Mouse (Mus musculus) forebrain, embryonic 12.5 days (tissue): ENCODE data around the gene Ly6c2. TPM values are rescaled to one million over a fixed set of nuclear protein-coding genes. Genes with fewer than 3 reads are reported as not detected.
"Not testable (repeated sequence)": the region's sequence is repeated elsewhere in the genome, so short reads cannot be mapped to it uniquely, and the experiment has no call there.

Experiments
- ATAC-seq: fragments of 200-750 bp; cut with Nextera tagmentation; 2 replicates; pipeline ENCODE4 v1.8.0; 2017; ENCODE audit warnings: moderate TSS enrichment; ENCODE audit not compliant: low FRiP score
- H3K27ac ChIP-seq: fragments of 300-500 bp; sonication (generic); 2 replicates; pipeline ENCODE4 v1.5.1; 2016; ENCODE audit warnings: mild to moderate bottlenecking
- H3K27me3 ChIP-seq: fragments of 300-500 bp; sonication (generic); 2 replicates; pipeline ENCODE4 v1.6.1; 2016; ENCODE audit warnings: mild to moderate bottlenecking
- H3K36me3 ChIP-seq: fragments of 300-500 bp; sonication (generic); replicated peaks from 2 replicates; pipeline ENCODE4 v1.6.1; 2016; ENCODE audit warnings: mild to moderate bottlenecking
- H3K4me1 ChIP-seq: fragments of 300-500 bp; sonication (generic); 2 replicates; pipeline ENCODE4 v1.6.1; 2016
- H3K4me2 ChIP-seq: fragments of 300-500 bp; sonication (generic); 2 replicates; pipeline ENCODE4 v1.6.1; 2016; ENCODE audit warnings: mild to moderate bottlenecking, moderate library complexity
- H3K4me3 ChIP-seq: fragments of 300-500 bp; sonication (generic); replicated peaks from 2 replicates; pipeline ENCODE4 v1.5.1; 2016; ENCODE audit warnings: mild to moderate bottlenecking
- H3K9ac ChIP-seq: fragments of 300-500 bp; sonication (generic); 2 replicates; pipeline ENCODE4 v1.6.1; 2016; ENCODE audit warnings: mild to moderate bottlenecking
- H3K9me3 ChIP-seq: fragments of 300-500 bp; sonication (generic); 2 replicates; pipeline ENCODE4 v1.6.1; 2016
- WGBS: fragments of 180-500 bp; shearing (Covaris S2); methylation state at CpG from one replicate; pipeline ENCODE4 v1.1.7; 2016; 5-methylcytosine and 5-hydroxymethylcytosine counted together
- polyA plus RNA-seq: library from polyadenylated mRNA; unstranded; fragments of >200 nt; fragmentation: Nextera tagmentation; extraction: Ambion mirVana; gene quantifications from 2 replicates; pipeline ENCODE4 v1.2.1, GENCODE M21; 2016

Gene Ly6c2
- polyA plus RNA-seq, 1 experiment from 2014 or later = not detected

GRCm38 (mm10) chr15:75116525-75116924, 4.8 kb upstream of the Ly6c2 start:
- 95% methylated on average over 2 of the region's 2 CpGs for WGBS

GRCm38 (mm10) chr15:75110424-75110823, 1.3 kb downstream of the Ly6c2 start:
- not testable (repeated sequence) for H3K4me3 ChIP-seq, H3K9ac ChIP-seq, H3K9me3 ChIP-seq, H3K36me3 ChIP-seq, ATAC-seq, H3K27ac ChIP-seq, H3K27me3 ChIP-seq, H3K4me1 ChIP-seq, H3K4me2 ChIP-seq
- WGBS = 66% methylated on average over 2 of the region's 5 CpGs

More at GRCm38 (mm10) chr15:75116525-75116924, 4.8 kb upstream of the Ly6c2 start:
- H3K36me3 ChIP-seq = no peaks in the 10 kb centered on the region
- no peak for ATAC-seq
- no peak overlapping the region for H3K9ac ChIP-seq
- no peaks in the 10 kb centered on the region for H3K27me3 ChIP-seq
- H3K9me3 ChIP-seq = no peaks in the 10 kb centered on the region
- no peak overlapping the region for H3K27ac ChIP-seq
- H3K4me2 ChIP-seq = no peak overlapping the region
- no peak overlapping the region for H3K4me3 ChIP-seq
- H3K4me1 ChIP-seq = no peaks in the 10 kb centered on the region

- 86% methylated on average over 10 of the region's 10 CpGs for WGBS
- no peak overlapping the region for H3K27ac ChIP-seq
Measured at GRCm38 (mm10) chr15:75099261-75099660, 12.5 kb downstream of the Ly6c2 start.

GRCm38 (mm10) chr15:75088041-75088440, 23.7 kb downstream of the Ly6c2 start:
- not testable (repeated sequence) for ATAC-seq, H3K36me3 ChIP-seq, H3K4me2 ChIP-seq, H3K27me3 ChIP-seq, H3K9ac ChIP-seq, H3K27ac ChIP-seq, H3K4me1 ChIP-seq, H3K4me3 ChIP-seq, H3K9me3 ChIP-seq
- 13% methylated on average over 2 of the region's 2 CpGs for WGBS

More at GRCm38 (mm10) chr15:75099261-75099660, 12.5 kb downstream of the Ly6c2 start:
- Histone ChIP-seq H3K4me1 (no peaks in the 10 kb centered on the region), H3K4me2 (no peak overlapping the region), H3K36me3 (no peaks in the 10 kb centered on the region), H3K9ac (no peak overlapping the region), H3K27me3 (no peaks in the 10 kb centered on the region), H3K9me3 (no peaks in the 10 kb centered on the region), H3K4me3 (no peak overlapping the region)
- no peak for ATAC-seq

GRCm38 (mm10) chr15:75069965-75070364, 41.8 kb downstream of the Ly6c2 start:
- Histone ChIP-seq H3K27me3 (no peaks in the 10 kb centered on the region), H3K9ac (no peak overlapping the region), H3K9me3 (no peaks in the 10 kb centered on the region), H3K4me2 (no peak overlapping the region), H3K4me1 (no peaks in the 10 kb centered on the region), H3K36me3 (no peaks in the 10 kb centered on the region), H3K27ac (no peak overlapping the region), H3K4me3 (no peak overlapping the region)
- no peak for ATAC-seq
- WGBS = 87% methylated on average over 4 of the region's 4 CpGs

GRCm38 (mm10) chr15:75062030-75062574, 49.7 kb downstream of the Ly6c2 start:
- not testable (repeated sequence) for H3K9ac ChIP-seq, H3K36me3 ChIP-seq, H3K4me3 ChIP-seq, H3K27me3 ChIP-seq, H3K9me3 ChIP-seq, H3K4me2 ChIP-seq, H3K4me1 ChIP-seq, ATAC-seq, H3K27ac ChIP-seq
- WGBS = 36% methylated on average over 6 of the region's 6 CpGs

GRCm38 (mm10) chr15:75060505-75060904, 51.3 kb downstream of the Ly6c2 start:
- Histone ChIP-seq H3K4me3 (no peak overlapping the region), H3K9ac (no peak overlapping the region), H3K4me2 (no peak overlapping the region), H3K27ac (no peak overlapping the region), H3K36me3 (no peaks in the 10 kb centered on the region), H3K4me1 (no peaks in the 10 kb centered on the region), H3K27me3 (no peaks in the 10 kb centered on the region), H3K9me3 (no peaks in the 10 kb centered on the region)
- ATAC-seq = no peak

Other genes with a start within 250 kb of the Ly6c2 start
- not detected in 2 replicates for gene 2010109I03Rik, start 214.9 kb downstream of the Ly6c2 start, polyA plus RNA-seq
- gene Ly6i, start 128.5 kb downstream of the Ly6c2 start, polyA plus RNA-seq = not detected in 2 replicates
- gene Ly6a, start 113.9 kb downstream of the Ly6c2 start, polyA plus RNA-seq = not detected in 2 replicates
- gene Ly6c1, start 63.1 kb downstream of the Ly6c2 start, polyA plus RNA-seq = 0.55 TPM in 2 replicates
- gene Ly6g, start 43.3 kb upstream of the Ly6c2 start, polyA plus RNA-seq = not detected in 2 replicates
- gene BC025446, start 104.4 kb upstream of the Ly6c2 start, polyA plus RNA-seq = not detected in 2 replicates
- gene Ly6f, start 156.5 kb upstream of the Ly6c2 start, polyA plus RNA-seq = not detected in 2 replicates